Mouse (Mus musculus): ENCODE measurements around the gene Wdr63. TPM values are rescaled to one million over a fixed set of nuclear protein-coding genes. Genes with fewer than 3 reads are reported as not detected.

Gene Wdr63
- polyA plus RNA-seq, 1 experiment, result 1.4 TPM

GRCm38 (mm10) chr3:146122125-146122420 is 14.1 kb upstream of the Wdr63 start:
- no peak for DNase-seq (ENCODE audit: low read depth)

GRCm38 (mm10) chr3:146121310-146122124 is 13.6 kb upstream of the Wdr63 start:
- no peak for DNase-seq (ENCODE audit: low read depth)

GRCm38 (mm10) chr3:146117997-146118457 is 10.1 kb upstream of the Wdr63 start:
- DNase-seq (ENCODE audit: low read depth), result no peak

GRCm38 (mm10) chr3:146117258-146117996 is 9.5 kb upstream of the Wdr63 start, which contains the start of gene Mcoln3:
Mcoln3 (plus strand) TSS chr3:146117450.
- DNase-seq (ENCODE audit: low read depth), result no peak

- DNase-seq (ENCODE audit: low read depth), result no peak
Measured at GRCm38 (mm10) chr3:146110916-146111315, 3.0 kb upstream of the Wdr63 start.

GRCm38 (mm10) chr3:146110358-146110757 is 2.4 kb upstream of the Wdr63 start:
- no peak for DNase-seq (ENCODE audit: low read depth)

- no peak for DNase-seq (ENCODE audit: low read depth)
Measured at GRCm38 (mm10) chr3:146108945-146109344, 1.0 kb upstream of the Wdr63 start.

- no peak for DNase-seq (ENCODE audit: low read depth)
Measured at GRCm38 (mm10) chr3:146107116-146107849, 647 bp downstream of the Wdr63 start.

GRCm38 (mm10) chr3:146102049-146102448 is 5.9 kb downstream of the Wdr63 start:
- DNase-seq (ENCODE audit: low read depth), result no peak

- DNase-seq (ENCODE audit: low read depth), result no peak
Measured at GRCm38 (mm10) chr3:146099925-146100324, 8.0 kb downstream of the Wdr63 start.

GRCm38 (mm10) chr3:146097861-146098260 is 10.1 kb downstream of the Wdr63 start:
- DNase-seq (ENCODE audit: low read depth), result no peak

- DNase-seq (ENCODE audit: low read depth), result no peak
Measured at GRCm38 (mm10) chr3:146096986-146097385, 10.9 kb downstream of the Wdr63 start.

- DNase-seq (ENCODE audit: low read depth), result no peak
Measured at GRCm38 (mm10) chr3:146095066-146095465, 12.9 kb downstream of the Wdr63 start.

GRCm38 (mm10) chr3:146090988-146091657 is 16.8 kb downstream of the Wdr63 start:
- DNase-seq (ENCODE audit: low read depth), result no peak

- DNase-seq (ENCODE audit: low read depth), result no peak
Measured at GRCm38 (mm10) chr3:146080241-146080640, 27.7 kb downstream of the Wdr63 start.

- no peak for DNase-seq (ENCODE audit: low read depth)
Measured at GRCm38 (mm10) chr3:146072780-146073179, 35.1 kb downstream of the Wdr63 start.

- no peak for DNase-seq (ENCODE audit: low read depth)
Measured at GRCm38 (mm10) chr3:146069276-146069675, 38.7 kb downstream of the Wdr63 start.

- no peak for DNase-seq (ENCODE audit: low read depth)
Measured at GRCm38 (mm10) chr3:146063146-146063545, 44.8 kb downstream of the Wdr63 start.

GRCm38 (mm10) chr3:146059356-146059926 is 48.5 kb downstream of the Wdr63 start:
- DNase-seq (ENCODE audit: low read depth), result no peak

- no peak for DNase-seq (ENCODE audit: low read depth)
Measured at GRCm38 (mm10) chr3:146058263-146058662, 49.7 kb downstream of the Wdr63 start.

GRCm38 (mm10) chr3:146057131-146057530 is 50.8 kb downstream of the Wdr63 start:
- no peak for DNase-seq (ENCODE audit: low read depth)

All from gonadal fat pad, adult 2 months (tissue).